Mouse (Mus musculus) telencephalon, adult 2 months (tissue): ENCODE data around the gene Gm7075.
A peak's percentile ranks its signal among the peaks of the same experiment; 100 is the strongest.
"Not testable (repeated sequence)": the region's sequence is repeated elsewhere in the genome, so short reads cannot be mapped to it uniquely, and the experiment has no call there.

ENCODE experiments used
- DNase-seq: peaks from one replicate; pipeline ENCODE4 v3.0.0-alpha.2; 2011; ENCODE audit warnings: low read depth, low spot score

Gene Gm7075

GRCm38 (mm10) chr10:63417061-63417460 lies 4.5 kb downstream of the Gm7075 start:
- no peak for DNase-seq

- no peak for DNase-seq
These were observed 5.7 kb downstream of the Gm7075 start for GRCm38 (mm10) chr10:63415850-63416249.

- DNase-seq = no peak
These were observed 6.3 kb downstream of the Gm7075 start for GRCm38 (mm10) chr10:63415287-63415686.

- DNase-seq = no peak
These were observed 8.8 kb downstream of the Gm7075 start for GRCm38 (mm10) chr10:63412756-63413155.

GRCm38 (mm10) chr10:63411674-63412073 lies 9.9 kb downstream of the Gm7075 start:
- not testable (repeated sequence) for DNase-seq

- DNase-seq = no peak
These were observed 11.2 kb downstream of the Gm7075 start for GRCm38 (mm10) chr10:63410162-63410956.

- DNase-seq = no peak
These were observed 18.0 kb downstream of the Gm7075 start for GRCm38 (mm10) chr10:63403636-63404035.

GRCm38 (mm10) chr10:63402731-63403504 lies 18.7 kb downstream of the Gm7075 start:
- DNase-seq = no peak

- no peak for DNase-seq
These were observed 24.6 kb downstream of the Gm7075 start for GRCm38 (mm10) chr10:63396963-63397362.

- no peak for DNase-seq
These were observed 32.6 kb downstream of the Gm7075 start for GRCm38 (mm10) chr10:63388948-63389347.

- no peak for DNase-seq
These were observed 34.6 kb downstream of the Gm7075 start for GRCm38 (mm10) chr10:63386991-63387390.

- peak; percentile 87 for DNase-seq
These were observed 35.1 kb downstream of the Gm7075 start for GRCm38 (mm10) chr10:63386444-63386843.

GRCm38 (mm10) chr10:63385897-63386296 lies 35.7 kb downstream of the Gm7075 start:
- not testable (repeated sequence) for DNase-seq

- peak; percentile 99 for DNase-seq
These were observed 39.0 kb downstream of the Gm7075 start, which contains the start of gene Dnajc12 for GRCm38 (mm10) chr10:63382372-63383279. TSS of gene Dnajc12 (plus strand) at chr10:63382443.

- peak; percentile 5 for DNase-seq
These were observed 39.9 kb downstream of the Gm7075 start, which contains the start of gene Sirt1 for GRCm38 (mm10) chr10:63381498-63382280. TSS of gene Sirt1 (minus strand) at chr10:63381704.

- no peak for DNase-seq
These were observed 42.5 kb downstream of the Gm7075 start for GRCm38 (mm10) chr10:63378948-63379680.

- peak; percentile 50 for DNase-seq
These were observed 44.1 kb downstream of the Gm7075 start for GRCm38 (mm10) chr10:63377468-63377867.

- no peak for DNase-seq
These were observed 45.3 kb downstream of the Gm7075 start for GRCm38 (mm10) chr10:63376303-63376702.
